Mouse (Mus musculus) adrenal gland, postnatal 36 days (tissue): ENCODE measurements around the gene Mex3a. TPM values are rescaled to one million over a fixed set of nuclear protein-coding genes. Genes with fewer than 3 reads are reported as not detected.
A peak's percentile ranks its signal among the peaks of the same experiment; 100 is the strongest.

Experiments used
- DNase-seq, 2 experiments: peaks; one replicate each; pipeline ENCODE4 v3.0.0; 2021; ENCODE audit warnings: mixed read lengths in 1 of 2
- total RNA-seq, 2 experiments: library from RNA; stranded (reverse); gene quantifications; 2 replicates each; pipeline ENCODE4 v1.2.3; 2021

Gene Mex3a
- total RNA-seq, 2 experiments from 2014 or later: 3.1 to 4.3 TPM

DNA sequence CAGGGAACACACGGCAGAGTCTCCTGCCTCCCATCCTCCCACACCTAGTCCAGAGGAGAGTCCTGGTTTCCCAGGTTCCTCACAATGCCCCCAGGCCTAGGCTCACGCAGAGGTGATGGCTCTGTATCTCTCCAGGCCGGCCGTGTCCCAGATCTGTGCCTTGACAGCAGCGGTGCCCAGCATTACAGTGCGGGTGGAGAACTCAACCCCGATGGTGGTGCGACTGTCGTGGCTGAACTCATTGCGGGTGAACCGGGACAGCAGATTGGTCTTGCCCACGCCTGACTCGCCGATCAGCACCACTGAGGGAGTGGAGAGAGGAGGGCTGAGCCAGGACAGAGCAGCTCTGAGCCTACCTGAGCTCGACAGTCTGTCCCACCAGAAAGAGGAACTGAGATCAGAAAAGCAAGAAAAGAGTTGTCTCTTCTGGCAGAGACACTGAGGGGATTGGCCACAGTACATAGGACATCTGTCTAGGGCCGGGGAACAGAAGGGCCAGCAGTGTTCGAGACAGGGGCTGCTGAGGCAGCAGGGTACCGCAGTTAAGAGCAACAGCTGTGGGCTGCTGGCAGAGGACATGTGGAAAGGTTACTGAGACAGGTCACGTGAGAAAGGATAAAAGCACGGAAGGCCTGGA, 12.9 kb downstream of the Mex3a start:
- DNase-seq: no peak

DNA sequence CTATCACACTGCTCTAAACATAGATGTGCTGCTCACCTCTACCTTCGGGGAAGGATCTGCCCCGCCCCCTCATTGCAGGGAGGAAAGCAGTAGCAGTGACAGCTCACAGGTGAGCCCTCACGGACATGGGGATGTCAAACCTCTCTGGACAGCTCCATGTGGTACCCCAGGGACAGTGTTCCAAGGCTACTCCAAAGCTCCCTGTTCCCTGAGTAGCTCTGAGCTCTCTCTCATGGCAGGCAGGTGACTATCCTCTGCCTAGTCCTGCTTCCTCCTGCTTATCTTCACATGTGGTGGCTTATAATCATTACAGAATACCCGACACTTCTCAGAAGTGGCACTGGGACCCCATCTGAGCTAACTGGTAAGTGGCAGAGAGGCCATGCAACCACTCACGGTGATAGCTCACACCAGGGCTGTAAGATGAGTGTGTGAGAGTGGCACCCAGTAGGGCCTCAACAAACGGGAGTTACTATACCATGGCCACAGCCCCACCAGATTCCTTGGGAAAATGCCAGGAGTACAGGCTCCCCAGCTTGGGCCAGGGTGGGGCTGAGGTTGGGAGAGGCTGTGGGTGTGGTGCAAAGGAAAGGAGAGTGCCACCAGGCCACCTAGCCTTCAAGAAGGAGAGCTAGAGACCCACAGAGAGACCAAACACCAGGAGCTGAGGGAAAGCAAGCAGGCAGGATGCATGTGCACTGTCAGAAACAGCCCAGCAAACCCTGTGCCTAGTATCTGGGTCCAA, 14.7 kb downstream of the Mex3a start:
- DNase-seq: no peak

DNA sequence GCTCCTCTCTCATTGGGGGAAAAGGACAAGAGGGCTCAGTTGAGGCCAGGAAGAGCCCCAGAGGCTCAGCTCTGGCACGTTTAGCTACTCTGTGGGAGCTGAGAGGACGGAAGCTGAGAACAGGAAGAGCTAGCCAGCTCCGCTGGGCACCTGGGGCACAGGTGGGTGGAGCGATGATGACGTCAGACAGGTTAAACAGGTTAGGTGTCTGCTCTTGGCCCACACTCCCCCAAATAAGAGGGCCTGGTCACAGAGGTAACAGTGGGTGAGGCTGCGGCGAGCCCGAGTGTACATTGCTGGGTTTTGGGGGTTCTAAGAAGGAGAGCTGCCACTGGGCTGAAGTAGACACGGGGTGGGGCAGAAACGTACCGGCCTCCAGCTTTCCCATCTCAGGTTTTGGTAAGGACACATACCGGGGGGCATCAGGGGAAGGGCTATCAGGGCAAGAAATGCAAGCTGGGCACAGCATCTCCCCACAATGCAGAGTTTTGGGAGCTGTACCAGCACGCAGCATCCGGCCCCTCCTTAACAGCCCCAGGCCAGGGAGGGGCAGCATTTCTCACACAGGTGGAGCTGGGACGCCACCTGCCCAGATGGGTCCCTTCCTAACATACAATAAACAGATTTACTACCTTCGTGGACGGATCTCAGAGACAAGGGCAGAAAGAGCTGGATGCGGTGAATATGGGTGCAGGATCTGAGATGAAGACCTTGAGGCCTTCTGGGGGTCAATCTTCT, 16.2 kb downstream of the Mex3a start, which contains the start of gene Rab25:
TSS of gene Rab25 (minus strand) at position 121 of the 738 bp plus-strand sequence.
- no peak for DNase-seq

DNA sequence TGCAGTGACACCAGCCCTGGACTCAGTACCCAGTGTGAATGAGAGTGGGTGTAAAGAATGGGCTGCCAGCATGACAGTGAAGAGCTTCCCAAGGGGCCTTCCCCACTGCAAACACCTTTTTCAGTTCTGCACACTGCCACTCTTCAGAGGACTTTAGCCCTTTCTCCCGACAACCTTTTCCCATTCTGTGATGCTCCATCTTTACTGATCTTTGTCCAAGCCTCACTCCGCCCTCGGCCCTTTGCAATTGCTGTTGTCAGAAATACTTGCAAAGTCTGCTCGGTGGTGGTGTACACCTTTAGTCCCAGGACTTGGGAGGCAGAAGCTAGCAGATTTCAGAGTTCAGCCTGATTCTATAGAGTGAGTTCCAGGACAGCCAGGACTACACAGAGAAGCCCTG, 19.4 kb downstream of the Mex3a start:
- DNase-seq: no peak

DNA sequence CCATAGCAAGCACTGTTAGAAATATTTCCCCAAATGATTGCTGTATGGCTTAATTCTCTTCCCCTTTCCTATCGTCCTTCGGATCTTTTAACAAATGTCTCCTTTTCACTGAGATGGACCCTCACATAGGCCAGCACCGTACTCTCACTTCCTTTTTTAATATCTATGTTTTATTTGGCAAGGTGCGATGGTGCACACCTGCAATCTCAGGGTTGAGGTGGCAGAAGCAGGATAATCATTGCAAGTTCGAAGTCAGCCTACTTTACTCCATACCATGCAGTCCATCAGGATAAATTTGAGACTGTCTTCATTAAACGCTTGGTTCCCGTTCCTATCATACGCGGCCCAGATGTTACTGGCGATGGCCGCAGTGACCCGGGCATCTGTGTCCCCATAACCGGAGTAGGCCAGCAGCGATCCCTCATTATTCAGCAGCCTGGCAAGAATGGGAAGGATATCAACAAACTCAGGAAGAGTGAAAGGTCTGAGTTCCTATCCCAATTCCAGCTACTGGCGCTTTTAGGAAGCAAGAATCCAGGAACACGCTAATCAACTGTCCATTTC, 20.0 kb downstream of the Mex3a start:
- no peak for DNase-seq

DNA sequence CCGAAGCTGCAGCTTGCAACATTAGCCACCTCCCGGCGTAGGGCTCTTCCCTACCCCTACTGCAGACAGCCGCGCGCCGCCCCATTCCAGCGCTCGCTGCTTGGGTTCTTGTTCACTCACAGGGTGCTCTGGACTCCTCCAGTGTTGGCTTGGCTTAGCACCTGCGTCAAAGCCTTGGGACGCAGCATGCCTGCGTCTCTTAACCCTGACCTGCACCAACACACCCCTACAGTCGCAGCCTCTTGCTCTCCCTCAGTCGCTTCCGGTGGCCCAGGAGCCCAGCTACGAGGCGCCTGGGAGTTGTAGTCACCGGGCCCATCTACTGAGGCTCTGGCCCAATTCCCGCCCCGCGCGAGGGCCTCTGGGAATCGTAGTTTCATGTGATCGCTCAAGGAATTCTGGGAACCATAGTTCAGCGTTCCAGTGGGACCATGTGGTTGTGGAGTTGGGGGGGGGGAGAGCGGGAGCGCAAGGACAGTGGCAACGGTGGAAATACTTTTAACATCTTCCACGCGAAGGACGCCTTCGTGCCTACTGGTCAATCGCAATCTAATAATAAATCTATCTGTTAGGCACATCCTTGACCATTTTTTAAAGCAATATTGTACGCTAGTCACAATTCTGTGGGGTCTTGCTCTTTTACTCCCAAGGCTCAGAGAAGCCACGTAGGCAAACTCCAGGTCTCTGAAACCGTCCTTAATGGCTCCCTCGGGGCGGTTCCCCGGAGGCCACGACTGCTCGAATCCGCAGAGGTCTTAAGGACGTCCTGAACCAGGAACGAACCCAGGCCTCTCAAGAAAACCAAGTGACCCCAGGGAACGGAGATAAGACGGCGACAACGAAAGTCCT, 20.7 kb downstream of the Mex3a start, which contains the start of gene Lamtor2:
TSS of gene Lamtor2 (minus strand) at position 399 of the 849 bp plus-strand sequence.
- peak; percentile 98 to 99 for DNase-seq

DNA sequence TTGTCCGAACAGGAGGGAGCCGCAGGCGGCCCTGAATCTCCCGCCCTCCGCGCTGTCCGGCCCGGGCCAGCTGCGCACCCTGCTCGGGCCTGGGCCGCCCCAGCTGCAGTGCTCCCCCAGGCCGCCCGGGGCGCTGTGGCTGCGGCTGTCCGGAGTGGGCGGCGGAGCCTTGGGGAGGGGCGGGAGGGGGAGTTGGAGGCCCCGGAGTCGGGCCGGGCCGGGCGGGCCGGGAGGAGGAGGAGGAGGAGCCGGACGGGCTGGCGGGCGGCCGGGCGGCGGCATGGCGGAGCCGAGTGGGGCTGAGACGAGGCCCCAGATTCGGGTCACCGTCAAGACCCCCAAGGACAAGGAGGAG, 21.3 kb downstream of the Mex3a start, which contains the start of gene Ubqln4:
TSS of gene Ubqln4 (plus strand) at position 234 of the 355 bp plus-strand sequence.
- peak; percentile 96 for DNase-seq

DNA sequence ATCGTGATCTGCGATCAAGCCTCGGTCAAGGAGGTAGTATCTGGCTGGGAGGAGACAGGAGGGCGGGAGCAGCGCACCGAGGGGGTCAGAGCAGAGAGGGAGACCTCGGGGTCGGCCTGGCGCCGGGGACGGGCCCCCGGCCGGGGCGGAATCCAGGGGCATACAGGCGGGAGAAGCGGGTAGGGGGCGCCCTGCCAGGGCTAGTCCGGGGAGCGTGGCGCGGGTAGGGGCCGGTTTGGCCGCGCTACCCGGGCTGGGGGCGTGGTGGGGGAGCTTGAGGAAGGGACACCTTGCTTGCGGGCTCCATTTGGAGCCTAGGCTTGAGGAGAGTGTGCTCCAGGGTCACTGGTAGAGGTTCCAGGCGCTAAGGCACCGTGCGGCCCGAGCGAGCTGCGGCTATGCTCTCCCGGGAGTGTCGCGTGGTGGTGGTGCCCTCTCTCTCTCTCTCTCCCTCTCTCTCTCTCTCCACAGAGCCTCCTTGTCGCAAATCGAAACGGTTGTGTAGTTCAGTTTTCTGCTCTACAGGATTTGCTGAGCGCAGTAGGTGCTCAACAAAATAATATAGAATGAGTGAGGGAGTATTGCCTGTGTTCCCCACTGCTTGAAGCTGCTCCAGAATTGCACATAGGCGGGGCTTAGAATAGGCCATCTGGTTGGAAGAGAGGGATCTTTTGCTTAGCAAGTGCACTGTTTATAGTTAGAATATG, 21.8 kb downstream of the Mex3a start:
- peak in 1 of 2 experiments; percentile 73 for DNase-seq

DNA sequence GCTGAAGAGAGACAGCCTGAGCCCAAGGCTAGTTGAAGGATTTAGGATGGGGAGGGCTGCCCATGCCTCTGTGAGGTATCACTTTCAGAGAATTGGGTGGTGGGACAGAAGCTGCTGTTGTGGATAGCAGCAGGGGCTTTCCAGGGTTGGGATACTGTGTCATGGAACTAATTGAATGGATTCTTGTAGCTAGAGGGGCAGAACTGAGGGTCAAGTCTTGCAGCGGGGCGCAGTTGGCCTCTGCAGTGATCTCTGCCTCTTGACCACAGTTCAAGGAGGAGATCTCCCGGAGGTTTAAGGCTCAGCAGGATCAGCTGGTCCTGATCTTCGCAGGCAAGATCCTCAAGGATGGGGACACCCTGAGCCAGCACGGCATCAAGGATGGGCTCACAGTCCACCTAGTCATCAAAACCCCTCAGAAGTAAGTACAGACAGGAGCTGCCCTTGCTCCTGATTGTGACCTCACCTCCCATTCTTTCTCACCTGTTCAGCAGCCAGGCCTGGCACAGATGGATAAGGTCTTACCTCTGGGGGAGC, 22.9 kb downstream of the Mex3a start:
- DNase-seq: no peak

DNA sequence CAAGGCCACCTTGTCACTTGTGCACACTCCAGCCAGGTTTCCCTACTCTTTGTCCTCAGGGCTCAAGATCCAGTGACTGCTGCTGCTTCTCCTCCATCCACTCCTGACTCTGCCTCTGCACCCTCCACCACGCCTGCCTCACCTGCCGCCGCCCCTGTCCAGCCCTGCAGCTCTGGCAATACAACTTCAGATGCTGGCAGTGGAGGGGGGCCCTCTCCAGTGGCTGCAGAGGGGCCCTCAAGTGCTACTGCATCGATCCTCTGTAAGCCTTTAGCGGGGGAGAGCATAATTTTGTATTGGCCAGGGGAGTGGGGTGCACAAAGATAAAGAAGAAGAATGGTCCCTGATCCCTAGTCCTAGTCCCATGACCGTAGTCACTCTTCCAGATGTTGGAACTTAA, 23.5 kb downstream of the Mex3a start:
- no peak for DNase-seq

DNA sequence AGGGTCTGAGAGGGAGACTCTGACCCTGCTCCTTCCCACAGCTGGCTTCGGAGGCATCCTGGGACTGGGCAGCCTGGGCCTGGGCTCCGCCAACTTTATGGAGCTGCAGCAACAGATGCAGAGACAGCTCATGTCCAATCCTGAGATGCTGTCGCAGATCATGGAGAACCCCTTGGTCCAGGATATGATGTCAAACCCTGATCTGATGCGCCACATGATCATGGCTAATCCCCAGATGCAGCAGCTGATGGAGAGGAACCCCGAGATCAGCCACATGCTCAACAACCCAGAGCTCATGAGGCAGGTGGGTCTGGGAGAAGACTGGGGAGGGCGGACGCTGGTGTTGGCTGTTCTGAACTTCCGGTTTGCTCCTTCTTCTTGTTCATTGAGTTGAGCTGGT, 24.4 kb downstream of the Mex3a start:
- DNase-seq: no peak

DNA sequence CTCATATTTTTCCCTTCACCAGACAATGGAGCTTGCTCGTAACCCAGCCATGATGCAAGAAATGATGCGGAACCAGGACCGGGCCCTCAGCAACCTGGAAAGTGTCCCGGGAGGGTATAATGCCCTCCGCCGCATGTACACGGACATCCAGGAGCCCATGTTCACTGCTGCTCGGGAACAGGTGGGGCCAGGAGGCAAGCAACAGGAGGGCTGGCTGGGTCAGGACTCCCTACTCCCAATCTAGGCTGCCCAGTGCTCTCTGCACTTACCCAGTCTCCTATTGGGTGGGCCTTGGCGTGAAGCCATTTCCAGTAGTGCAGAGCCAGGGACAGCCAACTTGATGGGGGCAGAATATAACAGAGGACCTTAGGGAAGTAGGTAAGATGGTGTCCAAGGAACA, 27.4 kb downstream of the Mex3a start:
- no peak for DNase-seq

DNA sequence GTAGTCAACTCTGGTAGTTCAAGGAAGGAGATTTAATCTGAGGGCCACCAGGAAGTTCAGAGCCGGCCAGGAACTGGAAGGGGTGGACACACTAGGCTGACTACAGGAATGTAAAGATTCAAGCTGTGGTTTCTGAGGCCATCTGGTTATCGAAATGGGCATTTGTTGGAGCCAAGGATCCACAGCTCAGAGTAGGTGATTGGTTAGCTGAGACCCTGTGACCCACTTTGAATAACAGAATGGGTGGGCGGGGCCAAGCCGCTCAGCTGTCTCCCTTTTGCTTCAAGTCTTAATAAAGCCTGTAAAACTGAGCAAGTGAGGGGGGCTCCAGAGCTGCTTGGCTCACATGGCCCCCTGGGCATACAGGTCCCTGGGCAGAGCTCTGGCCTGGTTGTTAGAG, 29.8 kb downstream of the Mex3a start:
- DNase-seq: no peak

DNA sequence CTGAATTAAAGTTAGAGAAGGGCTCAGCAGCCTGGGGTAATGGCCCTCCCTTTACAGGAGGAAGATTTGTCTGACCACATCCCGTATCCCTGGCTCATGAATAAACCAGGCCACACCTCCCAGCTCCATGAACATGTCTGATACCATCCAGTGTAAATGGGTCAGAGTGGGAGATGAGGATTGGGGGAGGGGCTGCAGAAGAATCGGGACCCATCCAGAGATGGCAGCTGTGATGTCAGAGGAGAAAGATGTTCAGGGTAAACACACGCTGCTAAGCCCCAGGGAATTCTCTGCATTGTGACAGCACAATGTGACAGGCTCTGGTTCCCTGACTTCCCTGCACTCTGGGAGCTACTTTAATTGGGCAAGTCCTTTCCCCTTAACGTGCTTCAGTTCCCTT, 31.2 kb downstream of the Mex3a start:
- DNase-seq: no peak

DNA sequence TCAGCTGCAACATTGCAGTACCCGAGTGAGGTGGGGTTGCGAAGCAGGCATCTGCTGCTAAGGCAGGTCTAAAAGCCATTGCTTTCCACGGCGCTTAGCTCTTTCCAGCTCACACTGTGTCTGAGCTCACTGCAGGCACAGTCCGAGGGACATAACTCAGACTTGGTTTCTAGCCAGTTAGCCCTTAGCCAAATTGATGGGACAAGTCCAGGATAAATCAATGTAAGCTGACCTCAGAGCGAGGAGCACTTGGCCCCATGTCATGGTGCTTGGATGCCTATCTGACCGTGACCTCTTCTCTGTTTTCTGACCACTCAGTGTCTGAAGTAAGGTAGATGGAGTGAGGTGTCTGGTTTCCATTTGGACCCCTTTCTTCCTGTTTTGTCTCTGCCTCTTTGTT, 31.8 kb downstream of the Mex3a start:
- no peak for DNase-seq

DNA sequence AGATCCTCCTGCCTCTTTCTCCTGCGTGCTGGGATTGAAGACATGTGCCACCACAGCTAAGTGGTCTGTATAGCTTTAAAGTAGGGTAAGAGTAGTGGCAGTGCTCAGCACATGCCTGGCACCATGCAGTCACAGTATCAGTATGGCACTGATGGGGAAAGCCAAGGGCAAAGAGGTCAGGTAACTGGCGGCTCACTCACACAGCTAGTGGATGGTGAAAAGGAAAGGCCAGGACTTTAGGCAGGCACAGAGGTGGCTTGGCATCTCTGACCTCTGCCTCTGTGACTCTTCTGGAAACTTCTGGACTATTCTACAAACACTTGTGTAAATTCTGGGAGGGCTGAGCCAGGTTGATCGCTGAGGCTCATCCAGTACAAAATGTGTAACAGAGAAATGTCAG, 33.9 kb downstream of the Mex3a start:
- no peak for DNase-seq

DNA sequence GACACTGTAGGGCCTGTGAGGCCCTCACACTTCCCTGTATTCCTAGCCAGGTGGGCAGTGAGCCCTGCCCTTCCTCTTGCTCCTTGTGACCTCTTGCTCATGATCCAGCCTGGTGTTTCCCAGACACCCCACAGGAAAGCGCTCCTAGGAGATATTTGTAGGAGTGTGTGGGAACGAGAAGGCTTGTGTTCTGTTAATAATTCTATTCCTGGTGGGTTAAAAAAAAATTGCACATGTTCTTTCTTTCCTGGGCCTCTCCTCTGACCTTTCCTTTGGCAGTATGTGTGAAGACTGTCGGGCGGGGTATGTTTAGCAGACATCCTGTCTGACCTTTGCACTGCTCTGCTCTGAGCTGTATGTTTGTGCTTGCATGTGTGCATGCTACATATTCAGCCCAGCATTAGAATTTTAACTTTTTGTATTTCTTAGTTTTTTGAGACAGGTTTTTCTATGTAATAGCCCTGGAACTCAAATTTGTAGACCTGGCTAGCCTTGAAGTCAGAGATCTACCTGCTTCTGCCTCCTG, 34.4 kb downstream of the Mex3a start:
- no peak for DNase-seq

DNA sequence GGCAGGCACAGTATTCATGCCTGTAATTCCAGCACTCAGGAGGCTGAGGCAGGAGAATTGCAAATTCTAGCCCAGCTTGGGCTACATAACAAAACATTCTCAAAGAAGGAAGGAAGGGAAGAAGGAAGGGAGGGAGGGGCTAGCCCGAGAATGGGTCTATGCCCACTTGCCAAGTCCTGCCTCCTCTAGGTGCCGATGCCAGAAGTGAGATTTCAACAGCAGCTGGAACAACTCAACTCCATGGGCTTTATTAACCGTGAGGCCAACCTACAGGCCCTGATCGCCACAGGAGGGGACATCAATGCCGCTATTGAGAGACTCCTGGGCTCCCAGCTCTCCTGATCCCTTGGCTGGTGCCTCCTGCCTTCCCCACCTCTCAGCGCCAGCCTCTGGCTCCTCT, 35.7 kb downstream of the Mex3a start:
- peak in 1 of 2 experiments; percentile 37 for DNase-seq

DNA sequence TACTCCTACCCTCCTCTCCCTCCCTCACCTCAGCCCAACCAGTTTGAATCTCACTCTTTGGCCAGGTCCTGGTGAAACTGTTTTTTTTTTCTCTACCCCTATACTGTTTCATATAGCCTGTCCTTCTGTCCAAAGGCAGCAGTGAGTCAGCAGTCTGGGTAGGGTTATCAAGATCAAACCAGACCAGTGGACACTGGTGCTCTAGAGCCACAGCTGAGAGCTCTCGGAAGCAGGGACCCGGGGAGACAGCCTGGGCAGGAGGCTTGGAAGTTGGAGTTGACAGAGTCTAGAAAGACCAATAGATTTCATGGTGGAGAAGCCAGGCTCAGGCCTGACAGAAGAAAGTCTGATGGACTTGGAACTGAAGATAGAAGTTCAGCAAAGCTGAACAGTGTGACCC, 36.4 kb downstream of the Mex3a start:
- peak; percentile 27 to 30 for DNase-seq

DNA sequence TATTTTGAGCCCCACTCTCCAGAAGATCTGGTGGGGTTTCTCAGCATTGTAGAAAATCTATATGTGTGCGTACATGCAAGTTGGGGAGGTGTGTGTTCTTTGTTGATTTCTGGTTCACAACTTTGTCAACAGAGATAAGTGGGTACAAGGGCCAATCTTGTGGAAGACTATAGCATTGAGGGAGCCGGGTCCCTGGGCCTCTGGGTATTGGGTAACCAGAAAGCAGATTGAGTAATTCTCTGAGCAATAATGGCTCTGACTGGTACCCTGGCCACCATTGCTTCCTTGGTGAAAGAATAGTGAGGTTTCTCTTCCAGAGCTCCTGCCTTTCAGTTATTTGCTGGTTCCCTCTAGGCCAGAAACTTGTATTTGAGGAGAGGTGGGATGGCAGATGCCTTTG, 36.9 kb downstream of the Mex3a start:
- no peak for DNase-seq

DNA sequence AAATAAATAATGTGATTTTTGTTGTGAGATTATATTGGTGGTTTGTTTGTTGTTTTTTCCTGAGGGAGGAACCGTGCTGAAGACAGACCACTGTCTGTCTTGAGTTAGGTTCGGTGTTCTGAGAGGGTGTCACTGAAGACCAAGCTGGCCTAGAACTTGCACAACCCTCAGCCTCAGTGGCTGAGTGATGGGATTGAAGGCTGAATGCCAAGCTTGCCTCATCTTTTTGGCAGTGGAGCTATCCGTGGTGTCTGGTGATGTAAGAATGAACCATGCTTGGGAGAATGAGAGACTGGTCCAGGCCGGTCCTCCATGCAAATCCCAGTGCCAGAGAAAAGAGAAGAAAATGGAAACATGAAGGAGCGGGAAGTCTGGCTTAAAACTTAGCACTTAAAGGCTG, 37.5 kb downstream of the Mex3a start:
- peak; percentile 53 to 77 for DNase-seq
